Mouse (Mus musculus) brain, adult 2 months (tissue): ENCODE results near the gene Taf5.

Source experiments
- DNase-seq: peaks from one replicate; pipeline ENCODE4 v3.0.0; 2011; ENCODE audit warnings: low read depth, low spot score

Gene Taf5

GRCm38 (mm10) chr19:47065860-47066259 is 1.7 kb upstream of the Taf5 start:
- no peak for DNase-seq

DNA sequence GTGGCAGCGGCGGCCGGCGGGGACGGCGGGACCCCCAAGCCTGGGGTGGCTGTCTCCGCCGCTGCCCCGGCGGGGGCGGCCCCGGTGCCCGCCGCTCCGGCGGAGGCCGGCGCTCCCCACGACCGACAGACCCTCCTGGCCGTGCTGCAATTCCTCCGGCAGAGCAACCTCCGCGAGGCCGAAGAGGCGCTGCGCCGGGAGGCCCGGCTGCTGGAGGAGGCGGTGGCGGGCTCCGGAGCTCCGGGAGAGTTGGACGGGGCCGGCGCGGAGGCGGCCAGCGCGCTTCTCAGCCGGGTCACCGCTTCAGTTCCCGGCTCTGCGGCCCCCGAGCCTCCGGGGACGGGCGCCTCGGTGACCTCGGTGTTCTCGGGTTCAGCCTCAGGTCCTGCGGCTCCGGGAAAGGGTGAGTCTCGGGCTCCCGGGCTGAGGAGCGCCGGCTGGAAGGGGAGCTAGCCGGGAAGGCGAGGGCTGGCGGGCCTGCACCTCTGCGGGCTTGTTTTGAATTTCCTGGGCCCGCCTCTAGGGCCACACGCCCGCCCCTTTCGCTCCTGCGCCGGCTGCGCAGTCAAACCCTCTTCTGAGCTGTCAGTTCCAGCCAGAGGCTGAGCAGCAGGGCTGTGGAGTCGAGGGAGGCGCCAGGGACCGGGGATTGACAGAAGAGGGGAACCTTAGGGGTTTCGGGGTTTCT is 522 bp downstream of the Taf5 start:
- DNase-seq, result peak; percentile 93

DNA sequence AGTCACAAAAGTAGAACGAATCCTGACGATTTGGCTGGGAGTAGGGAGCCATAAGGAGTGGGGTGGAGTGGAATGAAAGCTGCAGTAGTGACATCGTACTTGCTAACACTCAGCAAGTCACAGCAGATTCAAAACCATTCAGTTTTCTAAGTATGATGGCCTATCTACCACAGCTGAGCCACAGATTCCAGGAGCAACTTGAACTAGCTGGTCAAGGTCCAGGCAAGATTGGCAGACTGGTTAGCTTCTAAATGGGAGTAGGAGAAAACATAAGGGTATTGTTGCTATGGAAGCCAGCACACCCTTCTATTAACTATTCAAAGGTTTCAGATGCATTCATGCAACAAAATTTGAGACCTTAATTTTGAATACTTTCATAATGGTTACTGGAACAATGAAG is 20.7 kb downstream of the Taf5 start:
- peak; percentile 25 for DNase-seq

DNA sequence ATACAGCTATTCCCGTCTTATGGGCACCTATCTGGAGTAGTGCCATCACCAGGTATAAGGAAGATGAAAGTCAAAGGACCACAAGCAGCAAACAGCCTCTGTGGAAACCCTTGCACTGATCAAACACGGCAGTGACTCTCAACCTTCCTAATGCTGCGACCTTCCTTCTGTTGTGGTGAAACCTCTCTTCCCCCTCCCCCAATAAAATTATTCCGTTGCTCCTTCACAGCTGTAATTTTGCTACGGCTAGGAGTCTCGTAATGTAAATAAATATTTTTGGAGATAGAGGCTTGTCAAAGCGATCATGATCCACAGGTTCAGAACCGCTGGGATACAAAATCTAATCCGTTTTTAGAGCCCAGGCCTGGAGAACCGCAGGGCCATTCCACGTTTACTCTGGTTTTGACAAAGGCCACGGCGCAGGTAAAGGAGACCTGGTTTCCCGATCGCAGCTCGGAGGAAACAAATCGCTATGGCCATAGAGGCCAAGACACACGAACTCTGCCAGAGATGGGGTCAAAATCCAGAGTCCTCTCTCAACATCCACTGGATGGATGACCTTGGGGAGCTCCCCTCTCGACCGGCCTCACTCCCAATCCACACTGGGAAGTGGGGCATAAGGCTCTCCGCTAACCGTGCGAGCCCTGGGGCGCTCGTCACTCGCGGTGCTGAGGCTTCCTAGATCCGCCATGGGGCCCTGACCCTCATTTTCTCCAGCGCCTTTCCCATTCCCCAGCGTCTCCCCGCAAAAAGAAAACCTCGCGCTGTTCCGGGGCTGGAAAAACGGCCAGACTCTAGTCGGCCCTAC is 22.4 kb downstream of the Taf5 start:
- DNase-seq, result peak; percentile 20

DNA sequence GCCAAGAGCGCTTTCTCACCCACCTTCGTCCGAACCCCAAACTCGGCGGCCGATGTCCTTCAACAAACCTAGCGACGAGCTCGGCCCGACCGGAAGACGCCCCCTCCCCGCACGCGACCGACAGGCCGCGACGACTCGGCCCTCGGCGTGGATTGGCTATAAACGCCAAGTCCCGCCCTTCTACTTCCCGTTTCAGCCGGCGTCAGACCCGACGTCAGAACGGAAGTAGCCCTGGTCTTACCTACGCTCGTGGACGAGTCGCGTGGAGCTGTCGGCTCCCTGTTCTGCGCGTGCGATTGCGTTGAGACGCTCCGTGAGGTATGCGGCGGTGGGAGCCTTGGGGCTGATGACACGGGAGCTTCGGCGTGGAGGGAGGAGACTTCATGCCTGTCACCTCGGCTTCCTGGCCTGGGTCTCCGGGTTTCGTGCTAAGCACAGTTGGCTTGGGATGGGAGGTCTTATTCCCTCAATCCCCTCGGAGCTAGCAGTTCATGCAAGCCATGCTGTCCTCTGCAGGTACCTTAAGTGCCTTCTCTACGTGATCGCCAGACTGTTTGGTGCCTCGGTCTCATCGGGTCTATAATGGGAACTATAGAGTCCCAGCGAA is 23.1 kb downstream of the Taf5 start, which contains the start of the genes Usmg5 and Pdcd11:
Gene Usmg5, minus strand, starts transcription at position 98 of the 607 bp plus-strand sequence.
Gene Pdcd11, plus strand, starts transcription at position 219 of the 607 bp plus-strand sequence.
- peak; percentile 99 for DNase-seq

GRCm38 (mm10) chr19:47101080-47101479 is 33.5 kb downstream of the Taf5 start:
- no peak for DNase-seq

DNA sequence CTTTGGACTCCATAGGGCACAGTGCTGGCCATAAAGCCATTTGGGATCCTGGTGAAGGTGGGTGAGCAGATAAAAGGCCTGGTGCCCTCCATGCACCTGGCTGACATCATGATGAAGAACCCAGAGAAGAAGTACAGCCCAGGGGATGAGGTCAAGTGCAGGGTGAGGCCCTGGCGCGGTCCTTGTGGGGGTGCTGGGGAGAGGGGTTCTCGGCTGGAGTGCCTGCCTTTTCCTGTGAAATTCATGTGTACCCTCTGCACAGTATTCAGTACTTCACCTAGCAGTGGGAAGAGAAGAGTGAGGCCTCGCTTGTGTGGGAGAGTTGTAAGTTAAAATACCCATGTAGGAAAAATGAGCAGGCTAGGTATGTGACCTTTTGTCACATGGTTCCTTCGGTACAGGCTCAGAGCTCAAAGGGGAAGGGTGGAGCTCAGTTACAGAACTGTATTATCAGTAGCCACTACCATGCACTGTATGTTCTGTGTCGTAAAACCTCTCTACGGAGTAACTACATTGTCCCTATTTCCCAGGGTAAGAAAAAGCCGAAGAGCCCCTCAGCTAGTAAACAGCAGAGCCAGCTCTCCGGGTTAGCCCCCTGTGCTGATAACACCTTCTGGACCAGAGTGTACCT is 37.2 kb downstream of the Taf5 start:
- no peak for DNase-seq

DNA sequence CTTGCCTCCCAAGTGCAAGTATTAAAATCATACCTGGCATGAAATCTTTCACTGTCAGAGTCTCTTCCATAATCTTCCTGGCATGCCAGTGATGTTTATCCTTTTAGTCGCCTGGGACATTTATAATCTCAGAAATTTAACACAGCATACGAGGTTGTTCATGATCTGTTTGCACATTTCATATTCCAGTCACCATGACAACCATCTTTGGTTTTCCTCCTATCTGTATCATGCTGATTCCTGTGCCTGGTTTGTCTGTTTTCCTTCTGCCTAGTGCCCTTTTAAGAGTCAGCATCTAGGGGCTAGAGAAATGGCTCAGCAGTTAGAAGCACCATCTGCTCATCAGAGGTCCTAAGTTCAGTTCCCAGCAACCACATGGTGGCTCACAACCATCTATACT is 51.1 kb downstream of the Taf5 start:
- DNase-seq, result peak; percentile 55

DNA sequence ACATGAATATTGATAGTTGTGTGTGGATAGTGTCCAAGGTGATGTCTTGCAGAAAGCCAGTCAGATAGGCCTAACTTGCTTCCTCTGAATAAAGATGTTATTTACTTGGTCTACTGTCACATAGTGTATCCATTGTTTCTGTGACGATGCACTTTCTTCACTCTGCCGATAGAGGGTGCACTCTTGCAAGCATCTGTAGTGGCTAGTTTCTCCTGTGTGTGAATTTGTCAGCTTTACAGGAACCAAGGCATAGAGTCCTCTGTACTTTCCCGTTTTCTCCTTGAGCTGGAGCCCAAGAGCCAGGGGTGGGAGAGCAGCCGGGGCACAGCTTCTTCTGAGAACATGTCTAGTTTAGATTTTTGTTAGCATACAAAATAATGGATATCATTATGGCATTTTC is 53.5 kb downstream of the Taf5 start:
- DNase-seq, result peak; percentile 66

DNA sequence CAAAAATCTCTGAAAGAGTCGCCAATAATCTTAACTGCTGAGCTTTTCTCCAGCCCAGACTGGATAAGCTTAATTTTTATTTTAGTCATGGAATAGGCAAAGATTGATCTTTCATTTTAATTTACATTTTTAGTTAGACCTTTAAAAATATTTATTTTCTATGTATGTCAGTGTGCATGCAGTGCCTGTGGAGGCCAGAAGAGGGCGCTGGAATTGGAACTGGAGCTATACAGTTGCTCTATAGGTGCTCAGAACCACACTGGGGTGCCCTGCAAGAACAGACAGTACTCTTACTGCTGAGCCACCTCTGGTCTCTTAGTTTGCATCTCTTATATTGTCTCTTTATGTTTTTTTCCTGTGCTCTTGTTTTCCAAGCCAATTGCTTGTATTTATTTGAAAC is 55.3 kb downstream of the Taf5 start:
- DNase-seq, result peak; percentile 54

DNA sequence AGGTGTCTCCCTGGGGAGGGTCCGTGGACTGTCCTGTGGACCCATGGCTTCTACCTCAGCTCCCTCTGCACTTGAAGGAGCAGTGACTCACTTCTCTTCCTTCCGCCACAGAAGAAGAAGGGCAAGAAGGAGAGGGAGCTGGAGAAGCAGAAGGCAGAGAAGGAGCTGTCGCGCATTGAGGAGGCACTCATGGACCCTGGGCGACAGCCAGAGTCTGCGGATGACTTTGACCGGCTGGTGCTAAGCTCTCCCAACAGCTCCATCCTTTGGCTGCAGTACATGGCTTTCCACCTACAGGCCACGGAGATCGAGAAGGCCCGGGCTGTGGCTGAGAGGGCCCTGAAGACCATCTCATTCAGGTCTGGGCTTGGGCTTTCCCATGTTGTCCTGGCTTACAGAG is 60.6 kb downstream of the Taf5 start:
- DNase-seq, result peak; percentile 36

DNA sequence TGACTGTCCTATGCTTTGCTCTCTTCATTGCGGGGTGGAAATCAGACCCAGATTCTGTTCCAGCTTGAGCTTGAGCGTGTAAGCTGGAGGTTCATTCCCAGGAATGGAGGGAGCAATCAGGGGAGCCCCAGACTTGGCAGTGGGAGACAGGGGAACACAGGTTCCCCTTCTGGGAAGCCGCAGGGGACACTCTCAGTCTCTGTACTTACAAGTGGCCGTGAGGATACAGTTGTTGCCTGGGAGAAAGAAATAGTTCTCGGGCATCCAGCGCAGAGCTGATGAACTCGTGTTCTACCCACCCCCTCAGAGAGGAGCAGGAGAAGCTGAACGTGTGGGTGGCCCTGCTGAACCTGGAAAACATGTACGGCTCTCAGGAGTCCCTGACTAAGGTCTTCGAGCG is 61.3 kb downstream of the Taf5 start:
- peak; percentile 40 for DNase-seq

DNA sequence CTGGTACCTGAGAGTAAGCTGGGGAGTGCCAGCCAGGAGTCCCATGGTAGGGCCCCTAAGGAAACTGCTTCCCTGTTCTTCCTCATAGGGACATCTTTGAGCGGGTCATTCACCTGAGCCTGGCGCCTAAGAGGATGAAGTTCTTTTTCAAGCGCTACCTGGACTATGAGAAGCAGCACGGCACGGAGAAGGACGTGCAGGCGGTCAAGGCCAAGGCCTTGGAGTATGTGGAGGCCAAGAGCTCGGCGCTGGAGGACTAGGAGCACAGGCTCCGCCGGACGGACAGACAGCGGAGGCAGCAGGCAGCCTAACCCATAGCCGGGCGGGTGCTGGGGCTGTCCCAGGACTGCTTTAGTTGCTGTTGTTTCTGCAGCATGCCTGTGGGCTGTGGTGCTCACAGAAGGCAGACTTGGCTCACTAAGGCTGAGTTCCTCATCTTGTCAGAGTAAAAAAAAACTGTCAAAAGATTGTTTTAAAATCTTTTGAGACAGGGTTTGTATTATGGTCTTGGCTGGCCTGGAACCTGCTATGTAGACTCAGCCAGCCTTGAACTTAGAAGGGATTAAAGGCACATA is 63.1 kb downstream of the Taf5 start:
- DNase-seq, result no peak
